Mouse (Mus musculus): ENCODE results near the gene Epor. TPM values are rescaled to one million over a fixed set of nuclear protein-coding genes. Genes with fewer than 3 reads are reported as not detected.

Epor gene
- polyA plus RNA-seq, 1 experiment = 6.3 TPM

GRCm38 (mm10) chr9:22002194-22003162 lies 39.2 kb upstream of the Epor start, which contains the start of the genes Ccdc151 and Prkcsh:
Ccdc151 (minus strand) TSS chr9:22002634.
Prkcsh (plus strand) TSS chr9:22002806.
- TF ChIP-seq MYOD1 (IDR thresholded peaks at IDR 0.05; ENCODE audit: control insufficient read depth, insufficient read length, low read depth) = no peak
- TF ChIP-seq MYOG (IDR thresholded peaks at IDR 0.05; ENCODE audit: control insufficient read depth, extremely low read depth, insufficient read length) = no peak
- no peak for TF ChIP-seq CTCF (IDR thresholded peaks at IDR 0.05; ENCODE audit: control insufficient read depth, insufficient read depth, insufficient read length)
- no peak for TF ChIP-seq CEBPB (IDR thresholded peaks at IDR 0.05; ENCODE audit: low read depth)
- no peak for TF ChIP-seq FOSL1 (IDR thresholded peaks at IDR 0.05; ENCODE audit: insufficient read depth, low read length, poor library complexity, severe bottlenecking)
- peak; percentile 61 for TF ChIP-seq MAX (IDR thresholded peaks at IDR 0.05)
- peak; percentile 93 for TF ChIP-seq USF1 (IDR thresholded peaks at IDR 0.05; ENCODE audit: low read depth)
- peak within 1 kb of the TSS; percentile 59 for H3K4me3 ChIP-seq (ENCODE audit: insufficient read depth, poor library complexity, severe bottlenecking)
- H3K36me3 ChIP-seq (ENCODE audit: control insufficient read depth, insufficient read depth) = peaks cover 29% of the 10 kb centered on the region
- H3K79me2 ChIP-seq (ENCODE audit: control insufficient read depth, insufficient read depth) = peaks cover 22% of the 10 kb centered on the region
- H3K79me3 ChIP-seq (ENCODE audit: low read depth) = peaks cover 10% of the 10 kb centered on the region
- H3K27me3 ChIP-seq (ENCODE audit: control insufficient read depth, insufficient read depth, insufficient read length) = peaks cover 8% of the 10 kb centered on the region
- H3ac ChIP-seq (ENCODE audit: control insufficient read depth, insufficient read length, low read depth) = peak within 1 kb of the TSS; percentile 78

GRCm38 (mm10) chr9:22001633-22002032 lies 38.3 kb upstream of the Epor start:
- no peak overlapping the region for H3ac ChIP-seq (ENCODE audit: control insufficient read depth, insufficient read length, low read depth)
- peaks cover 22% of the 10 kb centered on the region for H3K79me2 ChIP-seq (ENCODE audit: control insufficient read depth, insufficient read depth)
- peaks cover 10% of the 10 kb centered on the region for H3K79me3 ChIP-seq (ENCODE audit: low read depth)
- no peak for TF ChIP-seq MYOG (IDR thresholded peaks at IDR 0.05; ENCODE audit: control insufficient read depth, extremely low read depth, insufficient read length)
- TF ChIP-seq FOSL1 (IDR thresholded peaks at IDR 0.05; ENCODE audit: insufficient read depth, low read length, poor library complexity, severe bottlenecking) = no peak
- TF ChIP-seq CEBPB (IDR thresholded peaks at IDR 0.05; ENCODE audit: low read depth) = no peak
- TF ChIP-seq USF1 (IDR thresholded peaks at IDR 0.05; ENCODE audit: low read depth) = no peak
- TF ChIP-seq MAX (IDR thresholded peaks at IDR 0.05) = no peak
- TF ChIP-seq CTCF (IDR thresholded peaks at IDR 0.05; ENCODE audit: control insufficient read depth, insufficient read depth, insufficient read length) = no peak
- no peak for TF ChIP-seq MYOD1 (IDR thresholded peaks at IDR 0.05; ENCODE audit: control insufficient read depth, insufficient read length, low read depth)
- H3K36me3 ChIP-seq (ENCODE audit: control insufficient read depth, insufficient read depth) = peaks cover 22% of the 10 kb centered on the region
- H3K4me3 ChIP-seq (ENCODE audit: insufficient read depth, poor library complexity, severe bottlenecking) = no peak overlapping the region
- peaks cover 8% of the 10 kb centered on the region for H3K27me3 ChIP-seq (ENCODE audit: control insufficient read depth, insufficient read depth, insufficient read length)

- Histone ChIP-seq H3K27me3 (ENCODE audit: control insufficient read depth, insufficient read depth, insufficient read length) (peaks cover 8% of the 10 kb centered on the region), H3ac (ENCODE audit: control insufficient read depth, insufficient read length, low read depth) (no peak overlapping the region), H3K36me3 (ENCODE audit: control insufficient read depth, insufficient read depth) (peaks cover 12% of the 10 kb centered on the region), H3K4me3 (ENCODE audit: insufficient read depth, poor library complexity, severe bottlenecking) (no peak overlapping the region), H3K79me3 (ENCODE audit: low read depth) (peaks cover 10% of the 10 kb centered on the region), H3K79me2 (ENCODE audit: control insufficient read depth, insufficient read depth) (peaks cover 22% of the 10 kb centered on the region)
- TF ChIP-seq CTCF (IDR thresholded peaks at IDR 0.05; ENCODE audit: control insufficient read depth, insufficient read depth, insufficient read length) = no peak
- no peak for TF ChIP-seq MAX (IDR thresholded peaks at IDR 0.05)
- no peak for TF ChIP-seq USF1 (IDR thresholded peaks at IDR 0.05; ENCODE audit: low read depth)
- TF ChIP-seq CEBPB (IDR thresholded peaks at IDR 0.05; ENCODE audit: low read depth) = no peak
- no peak for TF ChIP-seq FOSL1 (IDR thresholded peaks at IDR 0.05; ENCODE audit: insufficient read depth, low read length, poor library complexity, severe bottlenecking)
- TF ChIP-seq MYOD1 (IDR thresholded peaks at IDR 0.05; ENCODE audit: control insufficient read depth, insufficient read length, low read depth) = no peak
- TF ChIP-seq MYOG (IDR thresholded peaks at IDR 0.05; ENCODE audit: control insufficient read depth, extremely low read depth, insufficient read length) = no peak
Observed at GRCm38 (mm10) chr9:22000296-22000695, 37.0 kb upstream of the Epor start.

GRCm38 (mm10) chr9:21996178-21996867 lies 33.0 kb upstream of the Epor start:
- TF ChIP-seq USF1 (IDR thresholded peaks at IDR 0.05; ENCODE audit: low read depth) = no peak
- TF ChIP-seq FOSL1 (IDR thresholded peaks at IDR 0.05; ENCODE audit: insufficient read depth, low read length, poor library complexity, severe bottlenecking) = no peak
- TF ChIP-seq CTCF (IDR thresholded peaks at IDR 0.05; ENCODE audit: control insufficient read depth, insufficient read depth, insufficient read length) = no peak
- TF ChIP-seq MAX (IDR thresholded peaks at IDR 0.05) = no peak
- TF ChIP-seq MYOD1 (IDR thresholded peaks at IDR 0.05; ENCODE audit: control insufficient read depth, insufficient read length, low read depth) = no peak
- no peak for TF ChIP-seq CEBPB (IDR thresholded peaks at IDR 0.05; ENCODE audit: low read depth)
- Histone ChIP-seq H3K36me3 (ENCODE audit: control insufficient read depth, insufficient read depth) (no peaks in the 10 kb centered on the region), H3K79me2 (ENCODE audit: control insufficient read depth, insufficient read depth) (no peaks in the 10 kb centered on the region), H3K79me3 (ENCODE audit: low read depth) (no peaks in the 10 kb centered on the region), H3K4me3 (ENCODE audit: insufficient read depth, poor library complexity, severe bottlenecking) (no peak overlapping the region), H3ac (ENCODE audit: control insufficient read depth, insufficient read length, low read depth) (no peak overlapping the region), H3K27me3 (ENCODE audit: control insufficient read depth, insufficient read depth, insufficient read length) (peaks cover 8% of the 10 kb centered on the region)

GRCm38 (mm10) chr9:21992227-21992626 lies 28.9 kb upstream of the Epor start:
- Histone ChIP-seq H3K36me3 (ENCODE audit: control insufficient read depth, insufficient read depth) (no peaks in the 10 kb centered on the region), H3K79me3 (ENCODE audit: low read depth) (no peaks in the 10 kb centered on the region), H3K4me3 (ENCODE audit: insufficient read depth, poor library complexity, severe bottlenecking) (no peak overlapping the region), H3K79me2 (ENCODE audit: control insufficient read depth, insufficient read depth) (no peaks in the 10 kb centered on the region), H3K27me3 (ENCODE audit: control insufficient read depth, insufficient read depth, insufficient read length) (no peaks in the 10 kb centered on the region), H3ac (ENCODE audit: control insufficient read depth, insufficient read length, low read depth) (no peak overlapping the region)
- TF ChIP-seq USF1 (IDR thresholded peaks at IDR 0.05; ENCODE audit: low read depth) = no peak
- TF ChIP-seq CTCF (IDR thresholded peaks at IDR 0.05; ENCODE audit: control insufficient read depth, insufficient read depth, insufficient read length) = no peak
- TF ChIP-seq MYOD1 (IDR thresholded peaks at IDR 0.05; ENCODE audit: control insufficient read depth, insufficient read length, low read depth) = no peak
- TF ChIP-seq FOSL1 (IDR thresholded peaks at IDR 0.05; ENCODE audit: insufficient read depth, low read length, poor library complexity, severe bottlenecking) = no peak
- no peak for TF ChIP-seq MAX (IDR thresholded peaks at IDR 0.05)
- no peak for TF ChIP-seq CEBPB (IDR thresholded peaks at IDR 0.05; ENCODE audit: low read depth)
- no peak for TF ChIP-seq MYOG (IDR thresholded peaks at IDR 0.05; ENCODE audit: control insufficient read depth, extremely low read depth, insufficient read length)

Data from C2C12 (cell line).